Mouse (Mus musculus) heart, postnatal 14 days (tissue): Measurements from ENCODE around the gene Lipc. TPM values are rescaled to one million over a fixed set of nuclear protein-coding genes. Genes with fewer than 3 reads are reported as not detected.

ENCODE experiments used
- DNase-seq, 2 experiments: peaks; one replicate each; pipeline ENCODE4 v3.0.0; 2021 to 2022
- intact Hi-C: fragments of 180-260 bp; cut with DNase I; formaldehyde crosslinking; loops from one replicate; pipeline ENCODE4 v1.15.1; 2025
- total RNA-seq, 2 experiments: library from RNA; stranded (reverse); gene quantifications; 2 replicates each; pipeline ENCODE4 v1.2.3; 2021

The Lipc gene
- total RNA-seq, 2 experiments from 2014 or later, result 0.36 TPM; not detected in 1

GRCm38 (mm10) chr9:70959447-70959846 is 7.4 kb upstream of the Lipc start:
- DNase-seq, result no peak
- intact Hi-C loops, result no loop called here

GRCm38 (mm10) chr9:70958381-70958780 is 6.4 kb upstream of the Lipc start:
- intact Hi-C loops, result no loop called here
- no peak for DNase-seq

GRCm38 (mm10) chr9:70957717-70958116 is 5.7 kb upstream of the Lipc start:
- DNase-seq, result no peak
- intact Hi-C loops, result no loop called here

- no peak for DNase-seq
- intact Hi-C loops, result no loop called here
These were observed 2.2 kb upstream of the Lipc start for GRCm38 (mm10) chr9:70954226-70954625.

- intact Hi-C loops, result no loop called here
- no peak for DNase-seq
These were observed 2.7 kb downstream of the Lipc start for GRCm38 (mm10) chr9:70949336-70949735.

GRCm38 (mm10) chr9:70947312-70947711 is 4.7 kb downstream of the Lipc start:
- no peak for DNase-seq
- intact Hi-C loops, result no loop called here

GRCm38 (mm10) chr9:70942686-70943333 is 9.2 kb downstream of the Lipc start:
- peak; percentile 23 to 49 for DNase-seq
- intact Hi-C loops, result no loop called here

- DNase-seq, result no peak
- intact Hi-C loops, result loop anchor here (5.0 kb wide), 1 partner anchor 117 kb away; no protein-coding TSS in a partner anchor
These were observed 12.1 kb downstream of the Lipc start for GRCm38 (mm10) chr9:70939752-70940501.

GRCm38 (mm10) chr9:70938850-70939249 is 13.2 kb downstream of the Lipc start:
- intact Hi-C loops, result loop anchor here (5.0 kb wide), 1 partner anchor 118 kb away; no protein-coding TSS in a partner anchor
- DNase-seq, result no peak

GRCm38 (mm10) chr9:70938134-70938533 is 13.9 kb downstream of the Lipc start:
- DNase-seq, result no peak
- intact Hi-C loops, result loop anchor here (5.0 kb wide), 1 partner anchor 119 kb away; no protein-coding TSS in a partner anchor

GRCm38 (mm10) chr9:70934587-70935295 is 17.3 kb downstream of the Lipc start:
- intact Hi-C loops, result loop anchor here (5.0 kb wide), 3 partner anchors 123 to 182 kb away; no protein-coding TSS in a partner anchor
- DNase-seq, result no peak

- no peak for DNase-seq
- intact Hi-C loops, result loop anchor here (5.0 kb wide), 2 partner anchors 147 to 178 kb away; no protein-coding TSS in a partner anchor
These were observed 21.4 kb downstream of the Lipc start for GRCm38 (mm10) chr9:70930641-70931020.

- intact Hi-C loops, result loop anchor here (5.0 kb wide), 2 partner anchors 147 to 178 kb away; no protein-coding TSS in a partner anchor
- DNase-seq, result peak; percentile 44 to 56
These were observed 22.0 kb downstream of the Lipc start for GRCm38 (mm10) chr9:70929840-70930640.

GRCm38 (mm10) chr9:70928472-70928871 is 23.6 kb downstream of the Lipc start:
- intact Hi-C loops, result no loop called here

GRCm38 (mm10) chr9:70927701-70928100 is 24.3 kb downstream of the Lipc start:
- DNase-seq, result no peak
- intact Hi-C loops, result no loop called here

More at GRCm38 (mm10) chr9:70928472-70928871, 23.6 kb downstream of the Lipc start:
- DNase-seq, result no peak

GRCm38 (mm10) chr9:70926820-70927588 is 25.0 kb downstream of the Lipc start:
- peak; percentile 30 to 36 for DNase-seq
- intact Hi-C loops, result no loop called here

GRCm38 (mm10) chr9:70925225-70925624 is 26.8 kb downstream of the Lipc start:
- intact Hi-C loops, result no loop called here
- DNase-seq, result no peak

GRCm38 (mm10) chr9:70924763-70925162 is 27.3 kb downstream of the Lipc start:
- no peak for DNase-seq
- intact Hi-C loops, result loop anchor here (5.0 kb wide), 1 partner anchor 252 kb away; no protein-coding TSS in a partner anchor
